Mouse (Mus musculus): ENCODE data around the gene Zdhhc9. TPM values are rescaled to one million over a fixed set of nuclear protein-coding genes. Genes with fewer than 3 reads are reported as not detected.
"Not testable (repeated sequence)": the region's sequence is repeated elsewhere in the genome, so short reads cannot be mapped to it uniquely, and the experiment has no call there.

Zdhhc9 gene
- 5.9 and 6.6 TPM in 2 replicates for polyA plus RNA-seq (2015; fragmentation: Nextera tagmentation; extraction: Ambion mirVana)

- Histone ChIP-seq H3K36me3 (no peaks in the 10 kb centered on the region; the same call in 1 of the 2 replicates), H3K9me3 (no peaks in the 10 kb centered on the region), H3K4me3 (peak within 1 kb of the TSS; percentile 61), H3K4me1 (0 out of 2 replicates have a peak, but pooled peaks cover 2% of the 10 kb centered on the region), H3K27me3 (no peaks in the 10 kb centered on the region), H3K9ac (peak within 1 kb of the TSS; percentile 75), H3K27ac (peak within 1 kb of the TSS; percentile 55; the same call in 1 of the 2 replicates), H3K4me2 (peak within 1 kb of the TSS; percentile 61)
- peak; percentile 98 for ATAC-seq (ENCODE audit: insufficient number of reproducible peaks, insufficient read depth, low FRiP score, low TSS enrichment, low read depth)
- 18% methylated on average over 34 of the region's 34 CpGs for WGBS
These were observed at the start of gene Zdhhc9 for GRCm38 (mm10) chrX:48208519-48209185. Gene Zdhhc9 (minus strand): TSS chrX:48208878.

- peak overlapping the region; percentile 41 for H3K27ac ChIP-seq
These were observed 48.3 kb upstream of the Zdhhc9 start for GRCm38 (mm10) chrX:48257011-48257410.

GRCm38 (mm10) chrX:48256468-48257007 lies 47.9 kb upstream of the Zdhhc9 start, which contains the start of gene Utp14a:
Gene Utp14a (plus strand): TSS chrX:48256862.
- no peaks in the 10 kb centered on the region for H3K27me3 ChIP-seq
- H3K4me2 ChIP-seq: peak within 1 kb of the TSS; percentile 62
- H3K9me3 ChIP-seq: no peaks in the 10 kb centered on the region
- H3K4me3 ChIP-seq: peak within 1 kb of the TSS; percentile 49
- peak within 1 kb of the TSS; percentile 66 for H3K9ac ChIP-seq
- 0 out of 2 replicates have a peak, but pooled peaks cover 4% of the 10 kb centered on the region for H3K36me3 ChIP-seq
- WGBS: 16% methylated on average over 33 of the region's 33 CpGs
- ATAC-seq (ENCODE audit: insufficient number of reproducible peaks, insufficient read depth, low FRiP score, low TSS enrichment, low read depth): peak; percentile 97
- H3K27ac ChIP-seq: peak within 1 kb of the TSS; percentile 80
- no peaks in the 10 kb centered on the region; the same call in 1 of the 2 replicates for H3K4me1 ChIP-seq

More at GRCm38 (mm10) chrX:48257011-48257410, 48.3 kb upstream of the Zdhhc9 start:
- Histone ChIP-seq H3K4me2 (peak overlapping the region; percentile 57), H3K4me3 (peak overlapping the region; percentile 49), H3K9ac (peak overlapping the region; percentile 66), H3K9me3 (no peaks in the 10 kb centered on the region), H3K36me3 (0 out of 2 replicates have a peak, but pooled peaks cover 7% of the 10 kb centered on the region), H3K27me3 (no peaks in the 10 kb centered on the region), H3K4me1 (no peaks in the 10 kb centered on the region; the same call in 1 of the 2 replicates)
- ATAC-seq (ENCODE audit: insufficient number of reproducible peaks, insufficient read depth, low FRiP score, low TSS enrichment, low read depth): no peak
- WGBS: 19% methylated on average over 16 of the region's 16 CpGs

DNA sequence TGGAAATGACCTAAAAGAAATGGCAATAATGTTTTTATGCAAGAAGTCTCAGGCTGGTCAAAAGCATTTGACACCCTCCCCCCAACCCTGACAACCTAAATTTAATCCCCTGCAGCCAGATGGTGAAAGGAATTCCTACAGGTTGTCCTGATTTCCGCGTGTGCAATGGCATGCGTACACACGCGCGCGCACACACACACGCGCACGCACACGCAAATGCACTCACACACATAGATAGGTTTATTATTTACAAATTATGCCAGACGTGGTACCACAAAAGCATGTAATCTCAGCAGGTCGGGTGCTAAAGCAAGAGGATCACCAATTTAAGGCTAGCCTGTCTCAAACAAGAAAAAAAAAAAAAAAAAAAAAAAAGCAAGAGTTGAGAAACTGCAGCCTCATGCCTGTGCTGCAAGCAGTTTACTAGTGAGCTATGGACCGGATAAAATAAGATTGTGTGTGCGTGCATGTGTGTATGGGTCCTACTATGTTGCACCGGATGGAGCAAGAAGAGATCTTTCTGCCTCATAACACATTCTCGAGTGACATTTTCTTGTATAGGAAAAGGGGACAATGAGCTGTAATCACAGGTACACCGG lies 47.3 kb upstream of the Zdhhc9 start:
- no peaks in the 10 kb centered on the region for H3K36me3 ChIP-seq
- no peak for ATAC-seq (ENCODE audit: insufficient number of reproducible peaks, insufficient read depth, low FRiP score, low TSS enrichment, low read depth)
- H3K4me1 ChIP-seq: no peaks in the 10 kb centered on the region; the same call in 1 of the 2 replicates
- peak overlapping the region; percentile 80; the same call in 1 of the 2 replicates for H3K27ac ChIP-seq
- peak overlapping the region; percentile 64 for H3K9ac ChIP-seq
- peak overlapping the region; percentile 49 for H3K4me3 ChIP-seq
- no peaks in the 10 kb centered on the region for H3K9me3 ChIP-seq
- WGBS: 27% methylated on average over 18 of the region's 18 CpGs
- no peaks in the 10 kb centered on the region for H3K27me3 ChIP-seq
- peak overlapping the region; percentile 62 for H3K4me2 ChIP-seq

DNA sequence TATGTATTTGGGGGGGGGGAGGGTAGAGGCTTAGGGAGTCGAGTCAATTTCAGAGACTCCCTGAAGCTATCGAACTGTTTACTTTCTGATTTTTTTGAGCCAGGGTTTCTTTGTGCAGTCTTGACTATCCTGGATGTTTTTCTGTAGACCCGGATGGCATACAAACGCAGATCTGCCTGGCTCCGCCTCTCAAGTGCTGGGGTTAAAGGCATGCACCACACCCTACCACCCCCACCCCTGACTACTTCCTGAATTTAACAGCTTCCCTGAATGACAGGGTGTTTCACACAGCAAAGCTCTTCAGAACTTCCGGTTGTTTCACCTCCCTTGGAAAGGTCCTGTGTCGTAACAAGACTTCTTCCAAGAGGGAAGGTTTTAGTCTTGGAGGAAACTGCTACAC lies 25.7 kb upstream of the Zdhhc9 start:
- 56% methylated on average over 7 of the region's 7 CpGs for WGBS

DNA sequence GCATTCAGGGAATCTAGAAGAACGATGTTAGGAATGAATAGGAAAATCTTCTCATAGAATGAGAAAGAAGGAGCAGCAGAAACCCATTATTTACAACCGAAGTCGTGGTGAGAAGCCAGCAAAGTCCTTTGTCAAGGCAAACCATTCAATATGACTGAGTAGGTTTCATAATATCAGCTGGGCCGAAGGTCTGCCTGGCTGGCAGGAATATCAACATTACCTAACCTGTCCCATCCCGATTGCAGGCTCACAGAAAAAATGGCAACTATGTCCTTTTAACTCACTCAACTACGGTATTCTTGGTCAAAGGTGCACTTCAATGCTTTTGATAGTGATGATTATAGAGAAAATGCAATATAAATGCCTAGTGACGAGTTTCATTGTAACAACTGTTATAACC lies 17.5 kb upstream of the Zdhhc9 start:
- Histone ChIP-seq H3K4me3 (no peak overlapping the region), H3K4me1 (no peaks in the 10 kb centered on the region), H3K9me3 (no peaks in the 10 kb centered on the region), H3K27ac (no peak overlapping the region), H3K4me2 (no peak overlapping the region), H3K36me3 (no peaks in the 10 kb centered on the region), H3K9ac (no peak overlapping the region), H3K27me3 (no peaks in the 10 kb centered on the region; the same call in 1 of the 2 replicates)
- ATAC-seq (ENCODE audit: insufficient number of reproducible peaks, insufficient read depth, low FRiP score, low TSS enrichment, low read depth): no peak
- WGBS: 80% methylated on average over 7 of the region's 7 CpGs

More for the DNA sequence above, 25.7 kb upstream of the Zdhhc9 start:
- H3K4me3 ChIP-seq: no peak overlapping the region
- no peak overlapping the region for H3K27ac ChIP-seq
- H3K4me1 ChIP-seq: no peaks in the 10 kb centered on the region
- no peaks in the 10 kb centered on the region for H3K9me3 ChIP-seq
- H3K36me3 ChIP-seq: no peaks in the 10 kb centered on the region
- H3K27me3 ChIP-seq: no peaks in the 10 kb centered on the region
- no peak overlapping the region for H3K9ac ChIP-seq
- no peak overlapping the region for H3K4me2 ChIP-seq
- ATAC-seq (ENCODE audit: insufficient number of reproducible peaks, insufficient read depth, low FRiP score, low TSS enrichment, low read depth): no peak

GRCm38 (mm10) chrX:48222706-48223105 lies 14.0 kb upstream of the Zdhhc9 start:
- Histone ChIP-seq H3K9ac (no peak overlapping the region), H3K36me3 (no peaks in the 10 kb centered on the region), H3K4me3 (no peak overlapping the region), H3K27ac (no peak overlapping the region), H3K9me3 (no peaks in the 10 kb centered on the region), H3K4me2 (no peak overlapping the region), H3K4me1 (no peaks in the 10 kb centered on the region), H3K27me3 (no peaks in the 10 kb centered on the region; the same call in 1 of the 2 replicates)
- WGBS: 84% methylated on average over 7 of the region's 7 CpGs
- no peak for ATAC-seq (ENCODE audit: insufficient number of reproducible peaks, insufficient read depth, low FRiP score, low TSS enrichment, low read depth)

GRCm38 (mm10) chrX:48219468-48219867 lies 10.8 kb upstream of the Zdhhc9 start:
- no peak overlapping the region for H3K27ac ChIP-seq
- no peak overlapping the region for H3K4me3 ChIP-seq
- WGBS: 79% methylated on average over 5 of the region's 5 CpGs
- no peaks in the 10 kb centered on the region for H3K9me3 ChIP-seq
- H3K27me3 ChIP-seq: no peaks in the 10 kb centered on the region; the same call in 1 of the 2 replicates
- no peak for ATAC-seq (ENCODE audit: insufficient number of reproducible peaks, insufficient read depth, low FRiP score, low TSS enrichment, low read depth)
- no peaks in the 10 kb centered on the region for H3K4me1 ChIP-seq
- no peak overlapping the region for H3K4me2 ChIP-seq
- H3K36me3 ChIP-seq: no peaks in the 10 kb centered on the region
- no peak overlapping the region for H3K9ac ChIP-seq

- ATAC-seq (ENCODE audit: insufficient number of reproducible peaks, insufficient read depth, low FRiP score, low TSS enrichment, low read depth); H3K9me3 ChIP-seq; H3K9ac ChIP-seq; H3K4me2 ChIP-seq; H3K36me3 ChIP-seq; H3K4me1 ChIP-seq; H3K4me3 ChIP-seq; H3K27ac ChIP-seq; H3K27me3 ChIP-seq: not testable (repeated sequence)
- WGBS: 67% methylated on average over 4 of the region's 4 CpGs
These were observed 1.1 kb upstream of the Zdhhc9 start for GRCm38 (mm10) chrX:48209746-48210145.

DNA sequence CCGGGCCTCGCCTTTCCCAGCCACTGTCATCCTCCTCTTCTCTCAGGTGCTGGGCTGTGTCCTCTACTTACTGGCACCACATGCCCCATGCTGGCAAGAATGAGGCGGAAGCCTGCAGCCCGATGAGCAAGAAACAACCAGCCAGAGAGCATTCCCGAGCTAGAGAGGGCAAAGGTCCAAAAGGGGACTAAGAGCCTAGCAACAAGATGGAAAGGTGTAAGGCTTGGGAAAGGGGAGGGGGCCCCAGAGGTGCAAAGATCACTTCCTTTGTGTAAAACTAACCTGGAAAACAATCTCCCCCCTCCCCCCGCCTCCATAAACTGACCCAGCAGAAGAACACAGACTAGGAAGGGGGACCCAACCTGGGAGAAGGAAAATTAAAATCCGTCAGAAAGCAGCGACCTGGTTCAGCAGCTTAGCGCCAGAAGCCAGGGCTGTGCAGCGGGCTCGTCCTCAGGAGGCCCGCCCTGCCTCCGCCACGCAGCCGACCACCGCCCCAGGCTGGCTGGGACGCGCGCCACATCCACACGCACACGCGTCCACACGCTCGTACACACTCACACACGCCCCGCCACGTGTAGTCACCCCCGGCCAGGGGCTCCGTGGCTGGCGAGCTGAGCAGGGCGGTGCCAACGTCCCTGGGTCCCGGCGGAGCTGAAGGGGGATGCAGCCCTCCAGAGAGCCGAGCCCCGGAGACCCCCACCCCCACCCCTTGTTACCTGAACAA lies 754 bp downstream of the Zdhhc9 start:
- H3K9ac ChIP-seq: peak overlapping the region; percentile 75
- 15% methylated on average over 36 of the region's 36 CpGs for WGBS
- 0 out of 2 replicates have a peak, but pooled peaks cover 2% of the 10 kb centered on the region for H3K4me1 ChIP-seq
- H3K36me3 ChIP-seq: no peaks in the 10 kb centered on the region; the same call in 1 of the 2 replicates
- no peaks in the 10 kb centered on the region for H3K9me3 ChIP-seq
- H3K4me3 ChIP-seq: peak overlapping the region; percentile 61
- H3K27ac ChIP-seq: peak overlapping the region; percentile 55; the same call in 1 of the 2 replicates
- H3K27me3 ChIP-seq: no peaks in the 10 kb centered on the region
- ATAC-seq (ENCODE audit: insufficient number of reproducible peaks, insufficient read depth, low FRiP score, low TSS enrichment, low read depth): peak; percentile 90
- H3K4me2 ChIP-seq: peak overlapping the region; percentile 61

- 0 out of 2 replicates have a peak, but pooled peaks cover 2% of the 10 kb centered on the region for H3K4me1 ChIP-seq
- no peak overlapping the region for H3K27ac ChIP-seq
- H3K9me3 ChIP-seq: no peaks in the 10 kb centered on the region
- H3K4me3 ChIP-seq: no peak overlapping the region
- ATAC-seq (ENCODE audit: insufficient number of reproducible peaks, insufficient read depth, low FRiP score, low TSS enrichment, low read depth): no peak
- H3K4me2 ChIP-seq: no peak overlapping the region
- WGBS: 66% methylated on average over 6 of the region's 6 CpGs
- no peak overlapping the region for H3K9ac ChIP-seq
- H3K36me3 ChIP-seq: no peaks in the 10 kb centered on the region; the same call in 1 of the 2 replicates
- H3K27me3 ChIP-seq: no peaks in the 10 kb centered on the region
These were observed 4.2 kb downstream of the Zdhhc9 start for GRCm38 (mm10) chrX:48204469-48204868.

Measured in embryonic facial prominence, embryonic 13.5 days (tissue).